Mouse (Mus musculus): ENCODE results near the gene Hacd1.

Gene Hacd1

DNA sequence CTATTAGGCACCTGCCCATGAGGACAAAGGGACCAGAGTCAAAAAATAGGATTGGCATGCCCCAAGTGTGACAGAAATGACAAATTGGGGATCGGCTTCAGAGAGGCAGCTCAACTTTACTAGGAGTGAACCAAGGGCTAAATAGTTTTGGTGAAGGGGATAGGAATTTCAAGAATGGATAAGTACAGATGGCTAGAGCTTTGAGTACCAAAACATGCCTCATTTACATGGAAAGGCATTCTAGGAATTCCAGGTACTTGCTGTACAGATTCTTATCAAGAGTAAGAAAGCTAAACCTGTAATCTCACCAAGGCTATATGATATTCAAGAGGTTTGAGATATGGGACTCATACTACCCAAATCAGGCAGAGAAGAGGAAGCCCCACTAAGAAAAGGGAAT, 95.8 kb downstream of the Hacd1 start:
- DNase-seq, result no peak

DNA sequence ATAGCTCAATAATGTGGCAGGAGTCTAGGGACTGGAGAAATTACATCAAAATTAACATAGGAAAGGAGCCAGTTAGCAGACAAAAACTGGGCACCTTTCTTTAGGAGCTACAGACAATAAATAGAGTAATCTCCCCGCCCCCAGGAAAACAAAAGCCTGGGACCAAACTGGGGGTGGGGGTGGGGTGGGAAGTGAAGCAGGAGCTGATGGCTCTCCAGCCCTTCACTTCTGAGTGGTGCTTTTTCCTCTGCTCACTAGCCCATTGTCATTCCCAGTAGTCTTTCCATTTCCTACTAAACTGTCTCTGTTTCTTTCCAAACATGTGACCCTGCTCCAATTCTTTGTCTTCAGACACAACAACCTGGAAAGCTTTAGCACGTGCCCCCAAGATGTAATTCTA, 99.5 kb downstream of the Hacd1 start:
- DNase-seq, result no peak

DNA sequence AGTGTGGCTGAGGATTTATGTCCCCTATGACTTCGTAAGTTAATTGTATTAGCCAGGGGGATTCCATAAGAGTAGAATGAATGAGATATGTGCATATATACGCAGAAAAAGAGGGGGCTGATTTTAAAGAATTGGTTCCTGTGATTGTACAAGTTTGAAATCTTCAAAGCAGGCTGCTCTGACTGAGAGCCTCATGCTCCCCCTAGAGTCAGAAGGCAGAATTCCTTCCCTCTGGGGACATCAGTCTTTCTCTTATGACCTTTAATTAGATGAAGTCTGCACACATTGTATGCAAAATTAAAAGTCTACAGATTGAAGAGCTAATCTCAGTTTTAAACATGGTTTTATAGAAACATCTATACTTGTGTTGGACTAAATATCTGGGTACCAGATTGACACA, 117.8 kb downstream of the Hacd1 start:
- DNase-seq, result peak; percentile 9

DNA sequence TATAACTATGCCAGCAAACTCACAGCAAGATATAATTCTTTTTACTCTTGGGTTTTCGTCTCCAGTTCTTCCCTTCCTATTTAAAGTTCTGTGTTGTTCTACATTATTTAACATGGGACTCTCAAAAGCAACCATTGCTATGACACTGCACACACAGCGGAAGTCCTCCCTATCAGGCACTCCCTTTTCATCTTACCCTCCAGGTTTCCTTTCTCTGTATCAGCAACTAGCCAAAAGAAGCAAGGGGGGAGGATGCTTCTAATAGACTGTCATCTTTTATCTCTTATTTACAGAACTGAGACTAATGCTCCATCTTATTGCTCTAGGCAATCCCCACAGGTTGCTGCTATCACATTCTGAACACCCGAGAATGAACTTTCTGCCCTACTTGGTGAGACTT, 120.6 kb downstream of the Hacd1 start:
- no peak for DNase-seq

DNA sequence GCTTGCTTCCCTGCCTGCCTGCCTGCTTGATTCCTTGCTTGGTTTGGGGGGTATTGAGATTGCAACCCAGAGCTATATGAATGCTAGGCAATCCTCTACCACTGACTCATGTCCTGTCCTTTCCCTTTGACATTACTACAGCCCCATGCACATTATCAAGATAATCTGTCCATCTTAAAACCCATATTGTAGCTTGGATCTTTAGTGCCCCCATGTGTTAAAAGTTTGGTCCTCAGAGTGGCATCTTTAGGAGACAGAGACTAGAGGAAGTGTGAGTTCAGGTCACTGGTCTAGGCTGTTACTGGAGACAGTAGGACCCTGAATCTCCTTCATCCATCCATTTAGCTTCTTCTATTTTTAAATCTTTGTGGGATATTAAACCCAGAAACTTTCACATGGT, 123.7 kb downstream of the Hacd1 start:
- DNase-seq, result no peak

DNA sequence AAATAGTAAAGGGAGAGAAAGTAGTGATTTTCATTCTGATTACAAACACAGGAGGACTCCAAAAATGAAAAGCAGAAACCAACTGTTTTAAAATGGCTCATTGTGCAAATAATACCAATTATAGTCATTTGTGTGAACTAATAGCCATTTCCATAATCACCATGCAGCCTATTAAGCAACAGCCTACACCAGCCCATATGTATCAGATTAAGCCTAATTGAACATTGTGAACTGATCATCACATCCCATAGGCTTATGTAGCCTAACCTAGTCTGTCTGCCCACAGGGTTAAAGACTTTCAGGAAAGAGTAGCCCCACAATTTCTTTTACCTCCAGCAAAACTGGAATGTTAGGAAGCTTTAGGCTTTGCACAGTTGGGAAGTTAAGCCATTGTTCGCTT, 125.2 kb downstream of the Hacd1 start:
- no peak for DNase-seq

DNA sequence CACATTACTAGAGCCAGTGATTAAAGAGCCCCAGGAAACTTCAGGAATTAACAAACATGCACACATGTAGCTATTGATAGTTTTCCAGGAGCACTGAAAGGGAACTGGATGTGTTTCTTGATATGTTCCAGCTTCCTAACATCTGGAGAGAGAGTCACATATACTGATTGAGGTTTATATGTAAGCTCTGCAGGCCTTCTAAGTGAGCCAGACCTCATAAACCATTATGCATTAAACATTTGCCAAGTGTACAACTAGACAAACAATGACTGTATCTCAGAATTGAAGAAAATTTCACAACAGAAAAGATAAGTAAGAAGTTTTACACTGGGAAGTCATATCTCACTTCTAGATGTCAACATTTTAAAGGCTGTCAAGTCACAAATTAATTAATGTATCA, 167.4 kb downstream of the Hacd1 start:
- DNase-seq, result no peak

DNA sequence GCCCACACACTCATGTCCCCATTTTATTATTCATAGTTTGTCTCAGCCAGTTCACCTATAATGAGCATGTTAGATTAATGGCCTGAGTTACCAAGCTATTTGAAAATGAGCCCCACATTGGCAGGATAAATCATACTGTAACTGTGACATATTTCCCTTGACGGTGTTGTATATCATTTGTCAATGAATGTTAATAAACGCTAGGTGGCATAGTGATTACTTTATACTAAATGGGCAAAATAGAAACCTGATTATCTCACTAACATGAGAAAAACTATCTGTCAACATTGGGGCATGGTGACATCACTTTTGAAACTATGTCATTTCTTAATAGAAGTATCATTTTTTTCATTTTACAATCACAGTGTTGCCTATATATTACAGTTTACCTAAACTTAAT, 198.5 kb downstream of the Hacd1 start:
- no peak for DNase-seq

DNA sequence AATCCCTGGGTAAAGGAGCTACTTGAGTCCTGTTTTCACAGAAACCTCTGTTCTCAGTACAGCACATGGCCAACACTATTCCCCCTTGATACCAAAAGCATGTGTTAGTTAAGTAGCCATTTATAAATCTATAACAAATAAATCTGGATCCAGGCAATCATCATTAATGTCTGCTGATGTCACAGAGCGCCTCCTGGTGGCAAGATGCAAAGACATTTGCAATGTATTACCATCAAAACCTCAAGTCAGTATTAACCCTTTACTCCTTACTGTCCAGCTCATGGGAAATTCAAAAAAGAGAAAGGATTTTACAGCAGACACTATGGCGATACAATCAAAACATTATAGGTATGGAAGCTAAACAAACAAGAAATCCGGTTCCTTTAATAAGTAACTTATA, 200.4 kb downstream of the Hacd1 start:
- peak; percentile 21 for DNase-seq

DNA sequence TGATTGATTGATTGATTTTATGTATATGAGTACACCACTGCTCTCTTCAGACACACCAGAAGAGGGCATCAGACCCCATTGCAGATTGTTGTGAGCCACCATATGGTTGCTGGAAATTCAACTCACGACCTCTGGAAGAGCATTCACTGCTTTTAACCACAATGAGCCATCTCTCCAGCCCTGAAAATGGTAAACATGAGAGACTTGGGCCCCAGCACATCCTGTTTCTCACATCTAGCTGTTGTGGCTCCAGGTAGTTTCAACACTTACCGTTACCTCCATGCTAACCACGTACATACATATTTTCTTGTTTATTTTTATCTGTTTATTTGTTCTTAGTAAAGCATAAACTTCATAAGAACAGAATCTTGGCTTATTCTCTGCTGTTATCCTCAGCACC, 219.6 kb downstream of the Hacd1 start:
- no peak for DNase-seq

DNA sequence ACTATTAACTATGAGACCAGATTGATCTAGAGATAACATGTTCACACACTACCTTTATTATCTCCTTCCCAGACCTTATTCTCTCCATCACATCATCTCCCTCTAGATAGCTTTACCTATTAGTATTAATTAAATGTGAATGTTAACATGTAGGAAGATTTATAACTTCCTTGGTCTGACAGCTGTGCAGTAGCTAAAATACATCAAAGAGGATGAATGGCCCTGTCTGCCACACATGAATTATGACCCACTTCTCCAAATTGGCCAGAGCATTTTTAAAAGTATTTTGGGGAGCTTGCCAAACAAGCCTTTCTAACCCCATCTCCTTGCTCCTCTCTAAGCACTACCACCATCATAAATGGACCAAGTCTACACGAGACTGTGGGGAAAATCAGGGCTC, 220.9 kb downstream of the Hacd1 start:
- no peak for DNase-seq

DNA sequence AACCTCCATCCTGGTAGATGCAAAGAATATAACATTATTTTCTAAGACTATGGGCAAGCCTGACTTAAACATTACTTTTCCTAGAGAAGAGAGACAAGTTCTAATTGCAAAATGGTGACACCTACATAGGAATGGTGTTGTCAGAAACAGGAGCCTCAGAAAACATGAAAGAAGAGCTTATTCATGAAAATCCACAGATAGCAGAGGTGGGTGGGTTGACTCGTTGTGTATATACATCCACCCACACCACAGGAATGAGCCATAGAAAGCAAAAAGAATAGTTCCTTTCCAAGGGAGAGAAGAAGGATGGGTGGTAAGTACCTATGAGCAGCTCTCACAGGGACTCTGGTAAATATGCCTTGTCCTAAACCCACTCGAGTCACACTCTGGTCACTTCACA, 239.3 kb downstream of the Hacd1 start:
- DNase-seq, result no peak

DNA sequence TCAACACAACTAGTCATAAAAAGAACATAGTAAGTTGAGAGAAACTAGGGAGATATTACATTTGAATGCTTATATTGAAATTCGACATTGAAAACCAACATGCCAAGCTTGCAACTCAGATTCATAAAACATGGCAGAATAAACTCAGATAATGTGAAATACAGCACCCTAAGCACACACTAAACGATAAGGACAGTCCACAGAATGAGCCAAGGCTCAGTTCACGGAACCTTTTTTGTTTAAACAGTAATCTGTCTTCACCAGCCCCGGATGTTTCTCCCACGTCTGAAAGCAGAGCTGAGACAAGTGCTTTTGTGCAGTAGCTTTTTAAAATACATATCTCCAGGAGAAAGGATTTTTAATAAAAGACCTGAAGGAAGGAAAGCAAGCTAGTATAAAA, 247.3 kb downstream of the Hacd1 start:
- DNase-seq, result no peak

DNA sequence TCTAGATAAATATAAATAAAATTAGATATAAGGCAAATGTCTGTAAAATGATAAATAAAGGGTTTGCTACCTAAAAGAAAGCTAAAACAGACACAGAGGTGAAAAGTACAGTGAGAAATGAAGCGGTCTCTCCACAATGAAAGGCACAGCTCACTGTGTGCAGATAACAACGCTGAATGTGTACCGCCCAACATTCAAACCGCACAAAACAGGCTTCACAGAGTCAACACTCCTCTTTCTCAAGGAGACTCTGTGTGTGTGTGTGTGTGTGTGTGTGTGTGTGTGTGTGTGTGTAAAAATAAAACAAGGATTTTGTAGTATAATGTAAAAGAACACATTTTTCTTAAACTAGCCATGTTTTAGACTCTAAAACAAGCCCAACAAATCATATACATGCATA, 247.9 kb downstream of the Hacd1 start:
- no peak for DNase-seq

DNA sequence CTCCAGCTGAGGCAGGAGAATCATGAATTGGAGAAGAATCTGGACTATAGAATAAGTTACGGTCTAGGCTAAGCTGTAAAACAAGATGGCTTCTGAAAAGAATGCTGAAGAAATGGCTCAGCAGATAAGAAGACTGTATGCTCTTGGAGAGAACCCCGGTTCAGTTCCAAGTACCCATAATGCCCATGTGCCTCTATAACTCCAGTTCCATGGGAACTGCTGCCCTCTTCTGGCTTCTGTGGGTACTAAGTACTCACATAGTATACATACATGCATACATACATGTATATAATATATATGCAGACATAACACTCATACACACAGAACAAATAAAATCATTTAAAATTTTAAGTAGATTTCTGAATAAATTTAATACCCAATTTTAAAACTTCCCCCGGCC, 249.8 kb downstream of the Hacd1 start:
- DNase-seq, result no peak

DNA sequence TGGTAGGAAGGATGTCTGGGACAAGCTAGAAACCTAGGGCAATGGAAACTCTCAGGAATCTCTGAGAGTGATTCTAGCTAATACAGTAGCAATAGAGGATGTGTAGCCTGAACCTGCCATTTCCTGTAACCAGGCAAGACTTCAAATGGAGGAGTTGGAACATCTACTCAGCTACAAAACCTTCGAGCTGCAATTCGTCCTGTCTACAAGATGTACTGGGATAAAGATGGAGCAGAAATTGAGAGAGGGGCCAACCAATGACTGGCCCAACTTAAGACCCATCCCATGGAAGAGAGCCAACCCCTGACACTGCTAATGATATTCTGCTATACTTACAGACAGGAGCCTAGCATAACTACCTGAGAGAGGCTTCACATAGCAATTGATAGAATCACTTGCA, 255.3 kb downstream of the Hacd1 start:
- DNase-seq, result no peak
